Mouse (Mus musculus) gastrocnemius, postnatal 25 days (tissue): ENCODE measurements around the gene Wdr37. TPM values are rescaled to one million over a fixed set of nuclear protein-coding genes. Genes with fewer than 3 reads are reported as not detected.

ENCODE experiments used
- microRNA-seq, 2 experiments: library from miRNA; unstranded; fragments of <30 nt; microRNA quantifications; one replicate each; pipeline ENCODE4 v1.2.0; 2021; ENCODE audit warnings: borderline replicate concordance in 2 of 2
- total RNA-seq, 2 experiments: library from RNA; stranded (reverse); gene quantifications; 1 replicate in 1 of 2; 2 replicates in 1 of 2; pipeline ENCODE4 v1.2.3; 2021

The Wdr37 gene
- total RNA-seq, 2 experiments from 2014 or later: 24.7 to 33.0 TPM

Small RNA genes within 50 kb of the gene (microRNA-seq; reads per million reads assigned to microRNA genes)
- 0 reads per million in 2 experiments for gene Gm22750

Other genes with a start within 250 kb of the Wdr37 start
- 1 to 10 TPM; 4.5 to 5.3 TPM for gene Idi1, start 13.6 kb upstream of the Wdr37 start, total RNA-seq
- gene Gm9745, start 76.3 kb upstream of the Wdr37 start, total RNA-seq: not detected
- gene Idi2, start 81.0 kb upstream of the Wdr37 start, total RNA-seq: not detected
- 10 to 100 TPM; 35.9 to 38.1 TPM for gene Gtpbp4, start 124.2 kb upstream of the Wdr37 start, total RNA-seq
- 10 to 100 TPM; 66.1 to 69.8 TPM for gene Larp4b, start 222.0 kb upstream of the Wdr37 start, total RNA-seq